Mouse (Mus musculus): Measurements from ENCODE around the gene Gm9008. TPM values are rescaled to one million over a fixed set of nuclear protein-coding genes. Genes with fewer than 3 reads are reported as not detected.
"Not testable (repeated sequence)": the region's sequence is repeated elsewhere in the genome, so short reads cannot be mapped to it uniquely, and the experiment has no call there.

The Gm9008 gene
- 0.09 and 0.28 TPM in 2 replicates for polyA plus RNA-seq (2015; fragmentation: Nextera tagmentation; extraction: Ambion mirVana)

GRCm38 (mm10) chr6:76497054-76497835 is at the start of gene Gm9008:
TSS of gene Gm9008 (minus strand) at chr6:76497784.
- 88% methylated on average over 19 of the region's 22 CpGs for WGBS
- not testable (repeated sequence) for H3K27me3 ChIP-seq (replicated peaks); H3K9me3 ChIP-seq; ATAC-seq (ENCODE audit: extremely low read depth, insufficient number of reproducible peaks, low FRiP score, low TSS enrichment); H3K36me3 ChIP-seq; H3K4me2 ChIP-seq; H3K4me1 ChIP-seq; H3K27ac ChIP-seq (replicated peaks); H3K9ac ChIP-seq; H3K4me3 ChIP-seq

DNA sequence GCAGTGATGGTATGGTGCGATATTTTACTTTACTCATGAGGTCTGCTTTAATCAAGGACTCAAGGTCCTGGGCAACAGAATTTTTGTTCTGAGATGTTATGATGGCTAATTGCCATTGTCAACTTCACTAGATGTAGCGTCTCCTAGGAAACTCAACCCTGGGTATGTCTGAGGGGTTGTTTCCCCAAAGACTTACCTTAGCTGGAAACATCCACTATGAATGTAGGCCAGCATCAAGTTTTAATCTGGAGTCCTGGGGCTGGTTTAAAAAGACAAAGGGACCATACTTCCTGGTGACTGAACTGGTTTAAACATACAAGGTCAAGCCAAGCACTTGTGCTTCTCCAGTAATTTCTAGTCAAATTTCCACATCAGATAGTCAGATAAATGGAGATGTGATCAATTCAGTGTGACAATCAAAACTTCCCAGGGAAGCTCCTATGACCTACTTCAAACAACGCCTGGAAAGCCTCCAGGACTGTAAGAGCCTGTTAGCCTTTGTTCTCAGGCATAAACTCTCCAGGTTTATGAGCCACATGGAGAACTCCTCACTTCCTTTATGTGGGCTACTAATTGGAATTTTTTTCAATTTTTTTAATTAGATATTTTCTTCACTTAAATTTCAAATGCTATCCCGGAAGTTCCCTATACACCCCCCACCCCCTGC is 24.5 kb upstream of the Gm9008 start:
- Histone ChIP-seq H3K36me3 (no peaks in the 10 kb centered on the region), H3K4me3 (no peak overlapping the region), H3K9me3 (no peaks in the 10 kb centered on the region), H3K4me2 (no peak overlapping the region), H3K9ac (no peak overlapping the region), H3K27me3 (replicated peaks) (no peaks in the 10 kb centered on the region), H3K4me1 (no peaks in the 10 kb centered on the region), H3K27ac (replicated peaks) (no peak overlapping the region)
- ATAC-seq (ENCODE audit: extremely low read depth, insufficient number of reproducible peaks, low FRiP score, low TSS enrichment) = no peak
- 70% methylated on average over 4 of the region's 4 CpGs for WGBS

DNA sequence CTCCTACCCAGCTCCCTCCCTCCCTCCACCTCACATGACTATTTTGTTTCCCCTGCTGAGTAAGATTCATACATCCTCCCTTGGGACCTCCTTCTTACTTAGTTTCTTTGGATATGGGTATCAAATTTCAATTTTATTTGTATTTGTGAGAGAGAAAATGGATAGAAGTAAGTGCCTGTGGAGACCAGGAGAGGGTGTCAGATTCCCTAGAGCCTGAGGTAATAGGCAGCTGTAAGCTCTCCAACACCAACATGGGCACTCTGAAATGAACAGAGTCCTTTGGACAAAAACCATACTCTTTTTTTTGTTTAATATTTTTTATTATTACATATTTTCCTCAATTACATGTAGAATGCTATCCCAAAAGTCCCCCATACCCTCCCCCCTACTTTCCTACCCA is 12.6 kb upstream of the Gm9008 start:
- Histone ChIP-seq H3K27me3 (replicated peaks) (no peaks in the 10 kb centered on the region), H3K4me2 (no peak overlapping the region), H3K4me3 (no peak overlapping the region), H3K36me3 (no peaks in the 10 kb centered on the region), H3K9me3 (no peaks in the 10 kb centered on the region), H3K4me1 (no peaks in the 10 kb centered on the region), H3K27ac (replicated peaks) (no peak overlapping the region), H3K9ac (no peak overlapping the region)
- ATAC-seq (ENCODE audit: extremely low read depth, insufficient number of reproducible peaks, low FRiP score, low TSS enrichment) = no peak

- ATAC-seq (ENCODE audit: extremely low read depth, insufficient number of reproducible peaks, low FRiP score, low TSS enrichment); H3K36me3 ChIP-seq; H3K4me3 ChIP-seq; H3K4me1 ChIP-seq; H3K9ac ChIP-seq; H3K9me3 ChIP-seq; H3K27me3 ChIP-seq (replicated peaks); H3K4me2 ChIP-seq; H3K27ac ChIP-seq (replicated peaks): not testable (repeated sequence)
- 82% methylated on average over 8 of the region's 12 CpGs for WGBS
Observed at GRCm38 (mm10) chr6:76496335-76496734, 1.2 kb downstream of the Gm9008 start.

- no peak for ATAC-seq (ENCODE audit: extremely low read depth, insufficient number of reproducible peaks, low FRiP score, low TSS enrichment)
- no peaks in the 10 kb centered on the region for H3K9me3 ChIP-seq
- H3K27me3 ChIP-seq (replicated peaks) = no peaks in the 10 kb centered on the region
- no peak overlapping the region for H3K27ac ChIP-seq (replicated peaks)
- no peak overlapping the region for H3K4me2 ChIP-seq
- no peaks in the 10 kb centered on the region for H3K4me1 ChIP-seq
- no peak overlapping the region for H3K4me3 ChIP-seq
- no peaks in the 10 kb centered on the region for H3K36me3 ChIP-seq
- no peak overlapping the region for H3K9ac ChIP-seq
- WGBS = 22% methylated on average over 2 of the region's 2 CpGs
Observed at GRCm38 (mm10) chr6:76468194-76468593, 29.4 kb downstream of the Gm9008 start.
